Comparison of ENCODE assay signal across 16 mouse cellular contexts in genomic region chr17:34654392-34654791, GRCm38 (mm10). TPM values are rescaled to one million over a fixed set of nuclear protein-coding genes. Genes with fewer than 3 reads are reported as not detected.
DNase-seq lines count a peak whose midpoint lies in the region; ATAC-seq and TF ChIP-seq lines count a peak whose summit lies in the region.
"Had no signal": no experiment of that assay in that cellular context is flagged by ENCODE, and none has a peak within 500 bp of the region (broad histone marks: within the 10 kb centered on the region; RNA-seq: fewer than 3 reads in every experiment).

No protein-coding gene starts in this region.

- ATAC-seq in forebrain, embryonic 14.5 days = 0 out of 2 replicates have a peak, but pooled peaks have one; percentile 3
- ATAC-seq in forebrain, embryonic 11.5 days (replicated peaks; ENCODE audit: low FRiP score) = no peak
- ATAC-seq in intestine, postnatal 0 days = no peak
- ATAC-seq: hindbrain, postnatal 0 days; midbrain, embryonic 13.5 days had no signal

- H3K9ac ChIP-seq in forebrain, embryonic 14.5 days (ENCODE audit: low read length) = no peak overlapping the region
- no peak overlapping the region for H3K9ac ChIP-seq in forebrain, embryonic 11.5 days (ENCODE audit: low read length)
- no peak overlapping the region for H3K9ac ChIP-seq in intestine, postnatal 0 days (ENCODE audit: low read depth, low read length)
- H3K9ac ChIP-seq: limb, embryonic 12.5 days; liver, embryonic 15.5 days; midbrain, embryonic 13.5 days had no signal

- 0 out of 2 replicates have a peak, but pooled peaks cover 5% of the 10 kb centered on the region for H3K27me3 ChIP-seq in forebrain, embryonic 14.5 days (replicated peaks; ENCODE audit: control insufficient read depth, insufficient read depth, low read length)
- H3K27me3 ChIP-seq in forebrain, embryonic 11.5 days (ENCODE audit: control insufficient read depth, insufficient read depth, low read length) = no peaks in the 10 kb centered on the region
- H3K27me3 ChIP-seq in kidney, adult 2 months (replicated peaks; ENCODE audit: control insufficient read depth, insufficient read depth, low read length) = no peaks in the 10 kb centered on the region
- peaks cover 7% of the 10 kb centered on the region; the same call in 1 of the 2 replicates for H3K27me3 ChIP-seq in intestine, postnatal 0 days (replicated peaks; ENCODE audit: control insufficient read depth, insufficient read depth, low read length)

- H3K4me3 ChIP-seq in forebrain, embryonic 14.5 days (ENCODE audit: low read depth, low read length) = no peak overlapping the region
- H3K4me3 ChIP-seq in forebrain, embryonic 11.5 days (ENCODE audit: low read depth, low read length) = no peak overlapping the region
- H3K4me3 ChIP-seq in kidney, adult 2 months (ENCODE audit: insufficient read depth, low read depth, low read length) = no peak overlapping the region
- no peak overlapping the region for H3K4me3 ChIP-seq in brown adipose tissue, adult 24 weeks (ENCODE audit: insufficient read depth, low read depth, low read length)
- no peak overlapping the region for H3K4me3 ChIP-seq in intestine, postnatal 0 days (ENCODE audit: low read depth, low read length)
- H3K4me3 ChIP-seq: forebrain, embryonic 10.5 days; limb, embryonic 12.5 days; liver, embryonic 15.5 days; midbrain, embryonic 13.5 days had no signal

- no peaks in the 10 kb centered on the region for H3K4me1 ChIP-seq in forebrain, embryonic 14.5 days (ENCODE audit: control insufficient read depth, insufficient read depth, low read length)
- peaks cover 3% of the 10 kb centered on the region; the same call in 1 of the 2 replicates for H3K4me1 ChIP-seq in forebrain, embryonic 11.5 days (replicated peaks; ENCODE audit: control insufficient read depth, insufficient read depth, low read length)
- peaks cover 11% of the 10 kb centered on the region for H3K4me1 ChIP-seq in kidney, adult 2 months (ENCODE audit: control insufficient read depth, insufficient read depth, low read length)
- peaks cover 11% of the 10 kb centered on the region for H3K4me1 ChIP-seq in brown adipose tissue, adult 24 weeks (ENCODE audit: control insufficient read depth, insufficient read depth, insufficient read length, low read length)
- H3K4me1 ChIP-seq in intestine, postnatal 0 days (replicated peaks; ENCODE audit: control insufficient read depth, insufficient read depth, low read length) = peaks cover 7% of the 10 kb centered on the region; the same call in 1 of the 2 replicates
- H3K4me1 ChIP-seq: midbrain, embryonic 13.5 days had no signal

- no peak for TF ChIP-seq POLR2A in kidney, adult 2 months (IDR thresholded peaks at IDR 0.05; ENCODE audit: low read depth, low read length)

- H3K27ac ChIP-seq in forebrain, embryonic 14.5 days (ENCODE audit: low read depth, low read length) = no peak overlapping the region
- no peak overlapping the region for H3K27ac ChIP-seq in forebrain, embryonic 11.5 days (ENCODE audit: low read depth, low read length)
- peak overlapping the region; percentile 41 for H3K27ac ChIP-seq in kidney, adult 2 months (ENCODE audit: insufficient read depth, low read depth, low read length)
- 0 out of 2 replicates have a peak overlapping the region, but pooled peaks have one; percentile 1 for H3K27ac ChIP-seq in brown adipose tissue, adult 24 weeks (replicated peaks; ENCODE audit: low read depth, low read length)
- H3K27ac ChIP-seq in intestine, postnatal 0 days (ENCODE audit: low read depth, low read length) = peak overlapping the region; percentile 62; the same call in 1 of the 2 replicates
- H3K27ac ChIP-seq: forebrain, embryonic 10.5 days; kidney, postnatal 0 days; limb, embryonic 12.5 days; liver, embryonic 15.5 days; macrophage had no signal

- H3K36me3 ChIP-seq in forebrain, embryonic 14.5 days (ENCODE audit: control insufficient read depth, insufficient read depth, low read length) = peaks cover 57% of the 10 kb centered on the region
- peaks cover 4% of the 10 kb centered on the region; the same call in 1 of the 2 replicates for H3K36me3 ChIP-seq in forebrain, embryonic 11.5 days (ENCODE audit: control insufficient read depth, insufficient read depth, low read length)
- no peaks in the 10 kb centered on the region; the same call in 1 of the 2 replicates for H3K36me3 ChIP-seq in kidney, adult 2 months (ENCODE audit: control insufficient read depth, insufficient read depth, low read length)
- peaks cover 33% of the 10 kb centered on the region for H3K36me3 ChIP-seq in intestine, postnatal 0 days (ENCODE audit: control insufficient read depth, insufficient read depth)

- 93% methylated on average over 13 of the region's 13 CpGs for WGBS in forebrain, embryonic 14.5 days
- 95% methylated on average over 13 of the region's 13 CpGs for WGBS in forebrain, embryonic 11.5 days
- 83% methylated on average over 13 of the region's 13 CpGs for WGBS in kidney, adult 2 months
- 83% methylated on average over 12 of the region's 13 CpGs for WGBS in intestine, postnatal 0 days

- H3K9me3 ChIP-seq in forebrain, embryonic 14.5 days (replicated peaks; ENCODE audit: control insufficient read depth, low read length) = no peaks in the 10 kb centered on the region
- no peaks in the 10 kb centered on the region for H3K9me3 ChIP-seq in forebrain, embryonic 11.5 days (ENCODE audit: control insufficient read depth, low read length)
- no peaks in the 10 kb centered on the region for H3K9me3 ChIP-seq in intestine, postnatal 0 days (ENCODE audit: control insufficient read depth)
- H3K9me3 ChIP-seq: forebrain, embryonic 10.5 days; G1E; limb, embryonic 12.5 days; liver, embryonic 15.5 days; midbrain, embryonic 13.5 days had no signal

- DNase-seq in forebrain, embryonic 14.5 days (ENCODE audit: low spot score) = no peak
- DNase-seq in forebrain, embryonic 11.5 days (ENCODE audit: low spot score) = no peak
- DNase-seq in kidney, adult 2 months = no peak
- no peak for DNase-seq in kidney, adult 9 months
- DNase-seq in spleen, postnatal 36 days (ENCODE audit: low spot score in 2 of 2) = no peak

- H3K4me2 ChIP-seq in forebrain, embryonic 14.5 days (ENCODE audit: low read length) = no peak overlapping the region
- H3K4me2 ChIP-seq in forebrain, embryonic 11.5 days (ENCODE audit: low read depth, low read length, severe bottlenecking) = no peak overlapping the region
- no peak overlapping the region for H3K4me2 ChIP-seq in intestine, postnatal 0 days (replicated peaks; ENCODE audit: low read depth)
- H3K4me2 ChIP-seq: limb, embryonic 12.5 days; liver, embryonic 15.5 days; midbrain, embryonic 13.5 days had no signal

- TF ChIP-seq CTCF in kidney, adult 2 months (conservative IDR thresholded peaks at IDR 0.05; ENCODE audit: insufficient read depth, insufficient read length, low read depth, low read length) = no peak
- TF ChIP-seq CTCF in intestine, postnatal 0 days (IDR thresholded peaks at IDR 0.05; ENCODE audit: low read depth) = no peak

RNA-seq across cellular contexts. Expression of gene Atf6b, which starts 7.4 kb away (rescaled TPM):
- 75.0 and 90.9 TPM in 2 replicates for polyA plus RNA-seq in forebrain, embryonic 14.5 days (2014; fragmentation: Nextera tagmentation; extraction: Ambion mirVana)
- polyA plus RNA-seq in forebrain, embryonic 11.5 days (2014; fragmentation: Nextera tagmentation; extraction: Ambion mirVana) = 79.5 and 82.9 TPM in 2 replicates
- 52.5 and 65.5 TPM in 2 replicates for polyA plus RNA-seq in kidney, adult 2 months (2012; rRNA removed)
- polyA plus RNA-seq in brown adipose tissue, adult 24 weeks (2012; ENCODE audit: insufficient read depth, insufficient read length, missing spikeins) = 16.2 and 17.1 TPM in 2 replicates
- 22.9 and 23.1 TPM in 2 replicates for polyA plus RNA-seq in intestine, postnatal 0 days (2015; fragmentation: Nextera tagmentation; extraction: Ambion mirVana)

RNA-seq across cellular contexts. Expression of gene Fkbpl, which starts 9.8 kb away (rescaled TPM):
- 12.6 and 14.9 TPM in 2 replicates for polyA plus RNA-seq in forebrain, embryonic 14.5 days (2014; fragmentation: Nextera tagmentation; extraction: Ambion mirVana)
- polyA plus RNA-seq in forebrain, embryonic 11.5 days (2014; fragmentation: Nextera tagmentation; extraction: Ambion mirVana) = 14.5 and 18.2 TPM in 2 replicates
- polyA plus RNA-seq in kidney, adult 2 months (2012; rRNA removed) = 5.5 and 5.8 TPM in 2 replicates
- 11.1 and 26.4 TPM in 2 replicates for polyA plus RNA-seq in brown adipose tissue, adult 24 weeks (2012; ENCODE audit: insufficient read depth, insufficient read length, missing spikeins)
- 8.8 and 9.2 TPM in 2 replicates for polyA plus RNA-seq in intestine, postnatal 0 days (2015; fragmentation: Nextera tagmentation; extraction: Ambion mirVana)

RNA-seq across cellular contexts. Expression of gene Tnxb, which starts 15.9 kb away (rescaled TPM):
- 0.04 and 0.10 TPM in 2 replicates for polyA plus RNA-seq in forebrain, embryonic 14.5 days (2014; fragmentation: Nextera tagmentation; extraction: Ambion mirVana)
- polyA plus RNA-seq in forebrain, embryonic 11.5 days (2014; fragmentation: Nextera tagmentation; extraction: Ambion mirVana) = 0.03 TPM in 1 of 2 replicates, not detected in the other
- polyA plus RNA-seq in kidney, adult 2 months (2012; rRNA removed) = 5.5 and 8.5 TPM in 2 replicates
- polyA plus RNA-seq in brown adipose tissue, adult 24 weeks (2012; ENCODE audit: insufficient read depth, insufficient read length, missing spikeins) = 9.7 and 10.1 TPM in 2 replicates
- polyA plus RNA-seq in intestine, postnatal 0 days (2015; fragmentation: Nextera tagmentation; extraction: Ambion mirVana) = 1.4 and 1.9 TPM in 2 replicates
- polyA plus RNA-seq: embryonic facial prominence, embryonic 11.5 days; forebrain, embryonic 10.5 days; G1E; limb, embryonic 12.5 days; macrophage had no signal

RNA-seq across cellular contexts. Expression of gene Prrt1, which starts 25.1 kb away (rescaled TPM):
- polyA plus RNA-seq in forebrain, embryonic 14.5 days (2014; fragmentation: Nextera tagmentation; extraction: Ambion mirVana) = 5.0 and 5.5 TPM in 2 replicates
- polyA plus RNA-seq in forebrain, embryonic 11.5 days (2014; fragmentation: Nextera tagmentation; extraction: Ambion mirVana) = 2.4 and 2.7 TPM in 2 replicates
- polyA plus RNA-seq in kidney, adult 2 months (2012; rRNA removed) = 2.7 and 3.2 TPM in 2 replicates
- not detected in 2 replicates for polyA plus RNA-seq in brown adipose tissue, adult 24 weeks (2012; ENCODE audit: insufficient read depth, insufficient read length, missing spikeins)
- polyA plus RNA-seq in intestine, postnatal 0 days (2015; fragmentation: Nextera tagmentation; extraction: Ambion mirVana) = 0.27 and 0.47 TPM in 2 replicates
- polyA plus RNA-seq: G1E; liver, embryonic 15.5 days had no signal

RNA-seq across cellular contexts. Expression of gene Ppt2, which starts 26.1 kb away (rescaled TPM):
- polyA plus RNA-seq in forebrain, embryonic 14.5 days (2014; fragmentation: Nextera tagmentation; extraction: Ambion mirVana) = 23.8 and 24.6 TPM in 2 replicates
- 26.4 and 29.0 TPM in 2 replicates for polyA plus RNA-seq in forebrain, embryonic 11.5 days (2014; fragmentation: Nextera tagmentation; extraction: Ambion mirVana)
- polyA plus RNA-seq in kidney, adult 2 months (2012; rRNA removed) = 118 and 123 TPM in 2 replicates
- 30.2 and 32.3 TPM in 2 replicates for polyA plus RNA-seq in brown adipose tissue, adult 24 weeks (2012; ENCODE audit: insufficient read depth, insufficient read length, missing spikeins)
- 17.2 and 18.0 TPM in 2 replicates for polyA plus RNA-seq in intestine, postnatal 0 days (2015; fragmentation: Nextera tagmentation; extraction: Ambion mirVana)

Comparison
In these comparisons a context has a peak if more than half of its experiments do, and no peak if none do; other contexts are left out.
1. H3K27ac ChIP-seq: peak in kidney, adult 2 months (single experiment), brown adipose tissue, adult 24 weeks (single experiment) and intestine, postnatal 0 days (single experiment); none in forebrain, embryonic 14.5 days (single experiment) and forebrain, embryonic 11.5 days (single experiment).